Mouse (Mus musculus) T-helper 17 cell (primary cell): ENCODE data around the gene Gm13101.
"Not testable (repeated sequence)": the region's sequence is repeated elsewhere in the genome, so short reads cannot be mapped to it uniquely, and the experiment has no call there.

Experiments
- in situ Hi-C, 2 experiments: fragments of 300-600 bp; cut with MboI, MseI; formaldehyde crosslinking; loops; 1 replicate in 1 of 2; 2 replicates in 1 of 2; pipeline ENCODE4 v1.15.1; 2025; ENCODE audit warnings: high pct_unique_total_duplicates in 2 of 2

Gm13101 gene

GRCm38 (mm10) chr4:143966850-143967249 is at the start of gene Gm13101:
Gene Gm13101 (minus strand): TSS chr4:143966950.
- in situ Hi-C loops, result not testable (repeated sequence)

DNA sequence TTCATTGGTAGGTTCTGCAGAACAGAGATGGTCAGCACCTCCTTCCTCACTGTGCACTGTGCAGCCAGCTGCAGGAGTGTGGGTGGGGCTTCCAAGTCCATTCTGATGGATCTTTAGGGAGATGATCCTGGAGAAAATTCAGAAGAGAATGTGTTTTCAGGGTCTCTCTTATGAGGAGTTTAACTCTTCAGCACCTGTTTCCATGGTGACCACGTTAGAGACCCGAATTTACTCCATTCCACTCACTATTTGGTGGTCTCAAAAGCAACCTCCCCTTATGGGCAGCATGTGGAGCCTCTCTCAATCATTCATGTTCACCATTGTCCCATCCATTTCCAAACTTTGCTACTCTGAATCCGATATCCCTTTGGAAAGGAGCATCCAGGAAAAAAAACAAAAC is 27.5 kb upstream of the Gm13101 start, which contains the start of gene Pramef17:
Gene Pramef17 (minus strand): TSS at position 101 of the 400 bp plus-strand sequence.
- in situ Hi-C loops, result loop anchor here (5.0 kb wide), 1 partner anchor 338 kb away; the partner anchor contains the start of gene Gm13128 (in 2 of the 2)

DNA sequence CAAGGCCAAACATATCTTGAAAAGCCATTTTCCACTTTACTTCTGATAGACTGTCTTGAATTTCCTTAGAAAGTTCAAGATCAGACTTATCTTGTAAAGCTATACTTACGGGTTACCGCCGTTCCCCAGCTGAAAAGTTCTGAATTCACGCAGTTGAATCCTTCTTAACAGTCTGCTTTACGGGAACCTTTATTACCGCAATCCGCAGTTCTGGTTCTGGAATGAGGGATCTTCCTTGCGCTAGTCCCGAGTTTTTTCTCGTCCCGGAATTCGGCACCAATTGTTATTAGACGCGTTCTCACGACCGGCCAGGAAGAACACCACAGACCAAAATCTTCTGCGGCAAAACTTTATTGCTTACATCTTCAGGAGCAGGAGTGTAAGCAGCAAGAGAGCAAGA is 21.4 kb upstream of the Gm13101 start:
- in situ Hi-C loops, result not testable (repeated sequence)

DNA sequence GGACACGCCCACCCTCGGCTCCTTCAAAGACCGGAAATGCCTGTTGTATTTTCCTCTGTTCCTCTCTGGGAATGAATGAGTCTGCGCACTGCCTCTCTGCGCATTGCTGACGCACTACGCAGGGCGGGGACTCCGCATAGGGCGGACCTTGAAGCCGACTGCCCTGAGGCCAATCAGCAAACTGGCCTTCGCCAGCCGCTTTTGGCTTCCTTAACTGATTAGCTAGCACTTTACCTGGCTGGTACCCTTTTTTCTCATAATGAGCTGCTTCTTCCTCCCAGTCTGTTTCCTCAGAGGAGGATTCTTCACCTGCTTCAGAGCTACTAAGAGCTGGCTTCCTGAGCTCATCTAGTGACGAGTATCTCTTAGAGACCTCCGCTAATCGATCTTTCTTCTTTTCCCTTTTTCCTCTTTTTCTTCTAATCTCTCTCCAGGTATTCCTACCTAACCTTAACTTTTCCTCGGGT is 20.8 kb upstream of the Gm13101 start:
- in situ Hi-C loops, result not testable (repeated sequence)

GRCm38 (mm10) chr4:143985733-143986132 is 19.0 kb upstream of the Gm13101 start:
- in situ Hi-C loops, result not testable (repeated sequence)

- in situ Hi-C loops, result not testable (repeated sequence)
These were observed 18.4 kb upstream of the Gm13101 start for GRCm38 (mm10) chr4:143985165-143985564.

DNA sequence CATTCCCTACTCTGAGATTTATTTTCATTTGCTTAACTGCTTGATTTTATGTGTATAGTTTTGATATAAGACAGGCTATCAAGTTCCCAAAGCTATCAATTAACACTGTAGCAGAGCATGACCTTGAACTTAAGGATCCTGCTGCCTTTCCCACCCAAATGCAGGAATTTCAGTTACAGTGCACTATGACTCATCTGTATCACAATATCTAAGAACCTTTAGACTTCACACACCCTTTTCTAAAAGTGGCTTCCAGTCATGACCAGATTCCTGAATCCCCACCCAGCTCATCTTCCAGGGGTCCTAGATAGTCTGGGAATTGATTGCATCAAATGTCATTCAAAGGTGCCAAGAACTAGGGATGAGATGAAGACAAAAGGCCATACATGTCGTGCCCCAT is 16.7 kb upstream of the Gm13101 start:
- in situ Hi-C loops, result not testable (repeated sequence)

DNA sequence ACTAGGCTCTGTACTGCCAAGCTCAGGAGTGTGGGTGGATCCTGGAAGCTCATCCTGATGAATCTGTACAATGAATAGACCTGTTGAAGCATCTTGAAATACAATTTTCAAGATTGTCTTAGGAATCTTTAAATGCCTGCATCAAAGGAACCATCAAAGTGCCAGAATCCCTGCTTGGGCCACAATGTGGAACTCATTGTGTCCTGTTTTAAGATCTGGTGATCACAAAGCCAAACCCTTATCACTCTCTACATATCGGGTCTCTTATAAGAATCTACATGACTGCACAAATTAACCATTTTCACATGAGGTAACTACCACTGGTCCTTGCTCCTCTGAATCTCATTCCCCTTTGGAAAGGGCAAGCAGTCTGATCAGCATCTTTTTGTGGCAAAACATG is 15.8 kb downstream of the Gm13101 start, which contains the start of gene Pramef25:
Gene Pramef25 (minus strand): TSS at position 101 of the 400 bp plus-strand sequence.
- in situ Hi-C loops, result not testable (repeated sequence)
